Mouse (Mus musculus) frontal cortex, postnatal 25 days (tissue): ENCODE measurements at regions not wholly inside any gene's neighbourhood (a gene's known extent, or its start where the extent isn't known, plus 50 kb on each side); places are given as distances from the start of the nearest gene placed in this dataset.
"Not testable (repeated sequence)": the region's sequence is repeated elsewhere in the genome, so short reads cannot be mapped to it uniquely, and the experiment has no call there.

Source experiments
- DNase-seq, 2 experiments: peaks; one replicate each; pipeline ENCODE4 v3.0.0; 2022; ENCODE audit warnings: low spot score in 2 of 2

DNA sequence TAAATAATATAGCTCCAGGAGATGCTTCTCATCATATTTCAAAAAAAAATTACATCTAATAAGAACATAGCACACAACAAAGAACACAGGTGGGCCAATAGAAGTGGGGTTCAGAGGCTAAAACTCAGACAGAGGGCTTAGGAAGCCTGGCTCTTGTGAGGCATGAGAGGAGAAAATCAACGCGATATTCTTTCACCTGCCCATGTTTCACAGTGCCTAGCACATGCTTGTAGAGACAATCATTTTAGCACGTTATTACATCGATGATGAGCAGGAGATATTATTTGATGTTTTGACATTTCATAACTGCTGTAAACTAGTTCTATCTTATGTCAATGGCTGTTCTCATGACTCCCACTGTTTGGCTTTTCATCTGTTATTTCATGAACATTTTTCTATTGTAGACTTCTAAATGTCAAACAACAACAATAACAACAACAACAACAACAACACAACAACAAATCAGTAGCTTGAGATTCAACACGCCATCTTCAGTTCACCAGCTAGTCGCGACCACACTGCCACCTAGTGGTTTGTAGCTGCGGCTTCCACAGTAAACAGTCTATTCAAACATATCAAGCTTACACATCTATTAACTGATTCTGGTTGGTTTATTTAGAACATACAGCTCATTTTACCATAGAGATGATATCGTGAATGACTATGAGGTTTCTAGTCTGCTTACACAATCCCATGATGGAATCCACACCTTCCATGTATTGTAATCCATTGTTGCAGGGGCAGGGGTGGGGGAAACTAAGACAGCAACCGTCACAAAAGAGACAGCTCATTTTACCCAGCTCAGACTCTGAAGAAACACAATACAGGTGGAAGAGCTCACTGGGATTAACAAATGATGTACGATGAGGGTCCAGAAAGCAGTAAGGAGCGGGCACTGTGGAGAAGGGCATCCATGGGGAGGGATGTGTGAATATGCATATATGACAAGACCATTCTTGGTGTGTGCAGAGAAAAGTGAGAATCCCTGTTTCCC is 60.5 kb upstream of the Tmem200a start:
- DNase-seq, result peak; percentile 35 to 59

DNA sequence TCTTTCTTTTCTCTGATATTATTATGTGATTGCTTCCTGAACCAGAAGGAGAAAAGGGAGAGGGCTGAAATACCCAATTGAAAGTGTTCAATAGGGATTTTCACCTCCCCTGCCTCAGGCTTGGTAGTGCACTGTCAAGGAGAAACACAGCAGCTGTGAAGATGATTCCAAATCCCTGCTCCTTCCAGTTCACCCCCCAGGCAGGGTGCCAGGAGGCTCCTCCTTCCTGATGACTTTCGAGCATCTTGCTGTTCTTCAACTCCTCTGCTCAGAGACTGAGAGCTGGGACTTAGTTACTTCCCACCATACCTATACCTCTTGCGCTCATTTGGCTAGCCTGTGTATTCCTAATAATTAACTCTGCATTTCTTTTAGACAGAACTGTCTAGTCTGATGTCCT is 73.7 kb upstream of the Tmem200a start:
- no peak for DNase-seq

DNA sequence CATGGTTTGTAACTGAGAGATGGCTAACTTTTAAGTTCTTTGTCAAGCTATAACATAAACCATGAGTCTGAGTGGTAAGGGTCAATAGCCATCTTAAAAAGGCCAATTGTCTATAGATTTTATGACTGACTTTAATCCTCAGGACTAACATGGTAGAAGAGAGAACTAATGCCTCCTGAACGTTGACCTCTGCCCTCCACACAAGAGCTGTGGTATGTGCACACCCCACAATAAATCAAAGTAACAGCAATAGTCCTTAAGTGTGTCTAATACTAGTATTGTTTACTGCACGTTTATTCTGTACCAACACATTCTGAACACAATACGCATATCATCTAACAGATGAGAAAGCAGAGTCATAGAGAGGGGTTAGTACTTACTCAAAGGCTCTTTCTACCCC is 70.7 kb upstream of the Samd3 start:
- no peak for DNase-seq

GRCm38 (mm10) chr10:26161139-26161538 is 68.4 kb upstream of the Samd3 start:
- not testable (repeated sequence) for DNase-seq

GRCm38 (mm10) chr10:26164531-26164930 is 65.0 kb upstream of the Samd3 start:
- DNase-seq, result no peak

DNA sequence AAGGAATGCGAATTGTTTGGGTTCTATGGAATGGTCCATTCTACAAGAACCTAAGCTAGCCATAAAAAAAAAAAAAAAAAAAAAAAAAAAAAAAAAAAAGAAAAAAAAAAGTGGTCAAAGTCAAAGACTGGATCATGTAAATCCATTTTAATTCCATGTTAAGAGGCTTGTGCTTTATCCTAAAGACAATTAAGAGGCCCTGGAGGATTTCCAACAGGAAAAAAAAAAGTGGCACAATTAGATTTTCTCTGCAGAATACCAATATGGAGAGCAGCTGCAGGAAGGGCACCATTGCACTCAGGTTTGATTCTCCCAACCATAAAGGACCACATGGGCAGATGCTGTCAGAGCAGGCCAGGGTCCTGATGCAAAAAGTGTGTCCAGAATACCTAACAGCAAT is 51.9 kb upstream of the Samd3 start:
- no peak for DNase-seq

GRCm38 (mm10) chr10:26178356-26178755 is 51.2 kb upstream of the Samd3 start:
- no peak for DNase-seq
